Mouse (Mus musculus) spleen, postnatal 4 days (tissue): ENCODE measurements around the gene Cdnf.
A peak's percentile ranks its signal among the peaks of the same experiment; 100 is the strongest.

Source experiments
- DNase-seq, 2 experiments: peaks; one replicate each; pipeline ENCODE4 v3.0.0; 2022; ENCODE audit warnings: low spot score in 2 of 2

Gene Cdnf

DNA sequence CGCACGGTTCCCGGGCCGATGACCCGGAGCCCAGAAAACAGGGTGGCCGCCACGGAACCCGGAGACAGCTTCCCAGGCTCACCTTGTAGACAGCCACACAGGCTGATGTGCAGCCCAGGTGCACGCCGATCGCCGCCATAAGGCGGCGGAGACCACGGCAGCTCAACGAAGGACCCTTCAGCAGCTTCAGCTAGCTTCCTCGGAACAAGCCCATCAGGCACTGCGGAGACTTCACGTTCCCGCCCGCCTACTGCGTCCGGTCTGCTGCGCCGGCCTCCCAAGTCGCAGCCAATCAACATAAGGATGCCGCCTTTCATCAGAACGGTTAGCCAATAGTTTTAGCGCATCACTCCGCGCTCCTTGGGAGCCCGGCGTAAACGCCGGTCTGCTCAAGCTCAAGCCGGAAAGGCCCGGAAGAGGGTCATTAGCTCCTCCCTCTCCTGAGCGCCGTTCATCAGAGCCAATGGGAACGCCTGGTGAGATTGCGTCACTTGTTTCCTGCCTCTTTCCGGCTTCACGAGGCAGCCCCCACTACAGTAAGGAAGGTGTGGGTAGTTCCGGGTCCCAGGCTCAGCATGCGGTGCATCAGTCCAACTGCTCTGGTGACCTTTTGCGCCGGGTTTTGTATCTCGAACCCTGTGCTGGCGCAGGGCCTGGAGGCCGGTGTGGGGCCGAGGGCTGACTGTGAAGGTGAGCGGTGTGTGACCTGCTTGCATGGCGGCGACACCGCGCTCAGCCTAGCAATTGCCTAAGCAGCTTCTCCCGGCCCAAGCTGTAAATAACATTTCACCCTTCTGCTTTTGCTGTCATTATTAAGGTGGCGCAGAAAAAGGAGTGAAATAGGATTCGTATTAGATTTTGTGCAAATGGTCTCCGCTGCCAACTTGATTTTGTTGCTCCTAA, at the start of gene Cdnf, which contains the start of the genes Gm45902 and Hspa14:
Cdnf (plus strand) TSS at position 479 of the 903 bp plus-strand sequence.
Gm45902 (minus strand) TSS at position 239 of the 903 bp plus-strand sequence.
Hspa14 (minus strand) TSS at position 263 of the 903 bp plus-strand sequence.
- DNase-seq, result peak; percentile 92 to 95

- DNase-seq, result no peak
Measured at GRCm38 (mm10) chr2:3473891-3474290, 38.9 kb upstream of the Cdnf start.

- peak; percentile 61 to 78 for DNase-seq
Measured at GRCm38 (mm10) chr2:3474361-3474805, 38.4 kb upstream of the Cdnf start.

- peak; percentile 98 to 99 for DNase-seq
Measured at GRCm38 (mm10) chr2:3474861-3475283, 38.0 kb upstream of the Cdnf start, which contains the start of gene Suv39h2. Gene Suv39h2 (minus strand): TSS chr2:3475031.

DNA sequence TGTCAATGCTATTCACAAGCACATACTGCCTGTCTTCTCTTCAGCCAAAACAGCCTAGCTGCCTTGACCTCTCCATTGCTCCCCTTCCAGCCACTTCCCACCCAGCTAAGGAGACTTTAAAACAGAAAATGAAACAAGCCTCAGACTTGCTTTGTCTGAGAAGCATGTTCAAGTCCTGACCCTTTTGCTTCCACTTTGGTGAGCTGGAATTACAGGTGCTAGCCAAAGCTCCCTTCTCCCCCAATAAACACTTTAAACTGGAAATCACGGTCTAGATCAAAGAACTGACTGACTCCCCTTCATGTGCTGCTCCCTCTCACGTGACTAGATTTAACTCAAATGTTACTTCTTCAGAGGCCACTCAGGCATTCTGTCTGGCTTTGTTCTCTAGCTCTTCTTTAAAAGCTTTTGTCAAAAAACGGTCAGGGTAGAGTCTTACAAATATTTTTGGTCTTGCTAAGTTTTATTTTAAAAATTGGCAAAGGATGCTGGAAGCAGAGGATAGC, 37.0 kb upstream of the Cdnf start:
- no peak for DNase-seq

DNA sequence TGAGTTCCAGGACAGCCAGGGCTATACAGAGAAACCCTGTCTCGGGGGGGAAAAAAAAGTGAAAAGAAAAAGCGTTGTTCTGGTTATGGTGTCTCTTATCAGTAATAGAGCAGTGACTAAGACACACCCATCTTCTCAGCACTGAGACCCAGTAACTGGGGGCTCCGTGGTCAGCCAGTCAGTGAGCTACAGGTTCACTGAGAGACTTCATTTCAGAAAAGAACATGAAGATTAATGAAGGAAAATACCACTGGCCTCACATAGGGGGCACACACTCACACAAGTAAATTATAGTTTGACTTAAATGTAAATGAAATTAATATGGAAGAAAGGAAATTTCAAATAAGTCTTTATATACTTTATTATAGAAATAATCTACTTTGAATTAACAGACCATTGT, 32.6 kb upstream of the Cdnf start:
- no peak for DNase-seq

GRCm38 (mm10) chr2:3489816-3490215, 23.0 kb upstream of the Cdnf start:
- DNase-seq, result no peak

DNA sequence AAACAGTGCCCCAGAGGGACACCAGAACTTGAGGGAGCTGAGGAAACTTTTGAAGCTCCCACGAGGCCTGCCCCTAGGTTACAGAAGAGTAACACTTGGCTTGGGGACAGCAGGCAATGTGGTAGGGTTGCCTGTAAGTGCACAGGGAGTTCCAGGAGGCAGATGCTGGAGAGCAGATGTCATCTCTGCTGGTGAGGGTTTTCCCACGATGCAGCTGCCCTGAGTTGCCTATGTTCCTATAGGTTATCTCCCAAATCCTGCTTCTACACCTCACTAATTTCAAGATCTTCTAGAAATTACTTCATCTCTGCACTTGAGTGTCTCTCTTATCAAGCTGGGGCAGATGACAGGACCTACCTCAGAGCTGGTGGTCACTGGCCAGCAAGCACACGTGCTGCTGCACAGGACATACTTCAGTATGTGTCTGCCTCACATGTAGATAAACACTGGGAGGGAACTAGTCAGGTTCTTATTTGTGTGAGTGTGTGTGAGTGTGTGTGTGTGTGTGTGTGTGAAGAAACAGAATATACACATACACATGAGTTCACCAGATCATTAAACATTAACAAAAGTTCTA, 18.9 kb upstream of the Cdnf start:
- DNase-seq, result no peak

GRCm38 (mm10) chr2:3499543-3499942, 13.3 kb upstream of the Cdnf start:
- DNase-seq, result no peak

- no peak for DNase-seq
Measured at GRCm38 (mm10) chr2:3500886-3501285, 11.9 kb upstream of the Cdnf start.

GRCm38 (mm10) chr2:3512076-3512475, 754 bp upstream of the Cdnf start:
- DNase-seq, result peak; percentile 43 to 76

- no peak for DNase-seq
Measured at GRCm38 (mm10) chr2:3522558-3522957, 9.7 kb downstream of the Cdnf start.

GRCm38 (mm10) chr2:3526288-3526687, 13.5 kb downstream of the Cdnf start:
- DNase-seq, result no peak

- DNase-seq, result no peak
Measured at GRCm38 (mm10) chr2:3541307-3542079, 28.7 kb downstream of the Cdnf start.

DNA sequence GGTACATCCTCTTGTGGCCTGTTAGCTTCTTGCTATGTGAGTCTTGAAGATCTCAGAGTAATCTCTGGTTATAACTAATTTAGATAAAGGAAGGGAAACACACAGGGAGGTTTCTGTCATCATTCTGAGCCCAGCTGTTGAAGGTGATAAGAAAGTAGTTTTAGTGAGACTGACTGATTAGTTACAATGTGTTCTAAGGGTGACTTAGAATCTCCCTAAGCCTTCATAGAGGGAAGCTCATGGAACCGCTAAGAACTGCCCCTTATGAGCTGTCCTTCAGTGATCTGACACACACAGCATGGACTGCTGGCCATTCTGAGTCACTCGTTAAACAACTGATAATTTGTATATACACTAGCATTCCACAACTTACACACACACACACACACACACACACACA, 33.2 kb downstream of the Cdnf start:
- no peak for DNase-seq

GRCm38 (mm10) chr2:3546588-3546987, 33.8 kb downstream of the Cdnf start:
- peak; percentile 51 to 73 for DNase-seq

DNA sequence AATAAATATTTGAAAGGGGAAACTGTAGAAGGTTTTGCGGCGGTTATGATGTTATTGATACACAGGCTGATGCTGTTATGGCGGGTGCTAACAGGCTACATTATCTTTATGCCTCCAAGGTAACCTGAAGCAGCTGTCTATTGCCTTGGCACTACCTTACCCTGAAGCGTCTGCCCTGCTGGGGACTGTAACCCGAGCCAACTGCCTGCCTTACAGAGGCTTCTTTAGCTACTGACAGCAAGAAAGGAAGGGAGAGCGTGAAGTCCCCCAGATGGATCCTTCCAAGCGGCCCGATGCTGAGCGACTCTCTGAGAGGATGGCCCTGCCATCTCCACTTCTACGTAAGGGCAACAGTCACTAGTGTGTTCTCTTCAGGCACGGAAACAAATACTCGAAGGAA, 57.4 kb downstream of the Cdnf start, which contains the start of gene Fam107b:
Fam107b (plus strand) TSS at position 303 of the 400 bp plus-strand sequence.
- DNase-seq, result no peak

- DNase-seq, result no peak
Measured at GRCm38 (mm10) chr2:3570606-3571005, 57.8 kb downstream of the Cdnf start.

DNA sequence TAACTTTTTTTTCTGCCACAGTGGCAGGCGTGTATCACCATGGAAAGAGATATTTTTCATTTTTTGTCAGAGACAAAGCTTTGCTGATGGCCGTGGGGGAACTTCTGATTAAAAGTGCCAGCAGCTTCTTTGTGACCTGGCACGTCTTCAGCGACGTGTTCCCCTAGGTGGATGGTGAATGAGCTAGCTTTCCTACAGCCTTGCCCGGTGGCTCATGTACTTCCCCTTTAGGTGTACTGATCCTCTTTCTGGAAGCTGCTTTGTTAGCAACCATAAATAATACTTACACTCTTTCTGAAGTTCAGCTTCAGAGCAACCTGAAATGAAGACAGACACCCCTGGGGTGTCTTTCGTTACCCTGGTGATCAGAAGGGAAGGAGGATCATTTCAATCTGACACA, 61.1 kb downstream of the Cdnf start:
- DNase-seq, result no peak

DNA sequence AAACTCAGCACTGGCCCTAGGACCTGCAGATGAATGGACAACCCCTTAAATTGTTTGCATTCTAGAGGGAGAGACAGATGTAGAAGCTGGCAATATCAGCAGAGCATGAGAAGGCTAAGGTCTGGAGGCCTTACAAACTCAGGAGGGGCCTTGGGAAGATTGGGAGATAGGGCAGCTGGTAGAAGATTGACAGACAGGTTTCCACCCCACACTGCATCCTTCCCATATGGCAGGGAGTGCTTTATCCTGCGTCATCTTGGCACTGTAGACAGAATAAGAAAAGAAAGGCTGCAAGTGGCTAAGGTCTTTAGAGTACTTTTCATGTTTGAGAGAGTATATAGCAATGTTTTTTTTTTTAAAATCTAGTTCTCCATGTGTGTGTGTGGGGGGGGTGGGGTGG, 62.3 kb downstream of the Cdnf start:
- DNase-seq, result no peak
